Mouse (Mus musculus) kidney, postnatal 36 days (tissue): Measurements from ENCODE around the gene Clstn2.

Experiments used
- DNase-seq, 2 experiments: peaks; one replicate each; pipeline ENCODE4 v3.0.0; 2021 to 2022; ENCODE audit warnings: mixed read lengths in 2 of 2

Gene Clstn2

DNA sequence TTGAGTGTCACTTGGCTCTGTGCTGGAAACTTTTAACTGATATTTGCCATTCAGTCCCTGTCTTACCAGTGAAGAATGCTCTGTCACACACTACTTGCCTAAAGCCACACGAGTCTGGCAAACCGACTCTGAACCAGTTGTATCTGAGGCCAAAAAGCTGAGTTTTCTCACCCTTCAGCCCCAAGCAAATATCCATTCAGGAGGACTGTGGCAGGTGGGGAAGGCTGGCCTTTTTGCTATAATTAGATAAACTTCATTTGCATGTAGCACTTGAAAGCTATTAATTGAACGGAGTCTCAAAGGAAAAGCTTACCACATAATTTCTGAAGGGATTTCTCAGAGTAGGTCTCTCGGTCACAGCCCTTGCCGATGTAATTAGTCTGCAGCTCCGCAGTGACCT, 491.6 kb downstream of the Clstn2 start:
- no peak for DNase-seq

DNA sequence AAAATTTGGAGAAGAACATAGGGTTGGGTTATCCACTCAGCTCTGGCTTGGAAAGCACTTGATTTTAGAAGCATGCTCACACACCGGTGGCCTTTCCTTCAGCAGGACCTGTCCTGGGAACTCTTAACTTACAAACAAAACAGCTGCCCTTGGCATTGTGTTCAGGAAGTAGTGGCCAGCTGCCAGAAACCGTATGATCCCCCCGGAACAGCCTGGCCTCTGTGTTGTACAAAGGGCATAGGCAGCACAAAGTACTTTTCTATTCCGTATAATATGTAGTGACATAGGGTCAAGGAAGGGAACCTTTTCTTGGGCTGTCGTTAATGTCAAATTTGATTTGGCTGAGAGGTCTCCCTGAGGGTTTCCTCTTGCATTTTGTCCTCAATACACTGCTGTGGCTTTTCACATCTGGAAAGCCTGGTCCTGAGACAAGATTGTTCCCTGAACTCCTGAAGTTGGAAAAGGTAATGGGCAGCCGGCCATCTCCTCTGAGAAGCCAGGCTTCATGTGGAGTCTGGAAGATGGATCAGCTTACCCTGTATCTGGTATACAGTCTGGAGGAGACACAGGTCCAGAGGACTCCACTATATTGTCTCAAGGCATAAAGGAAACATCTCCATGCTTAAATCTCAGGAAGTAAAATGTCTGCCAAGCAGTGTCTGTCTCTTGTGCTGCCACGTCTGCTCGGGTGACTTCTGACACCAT, 494.8 kb downstream of the Clstn2 start:
- DNase-seq: peak; percentile 0 to 21

DNA sequence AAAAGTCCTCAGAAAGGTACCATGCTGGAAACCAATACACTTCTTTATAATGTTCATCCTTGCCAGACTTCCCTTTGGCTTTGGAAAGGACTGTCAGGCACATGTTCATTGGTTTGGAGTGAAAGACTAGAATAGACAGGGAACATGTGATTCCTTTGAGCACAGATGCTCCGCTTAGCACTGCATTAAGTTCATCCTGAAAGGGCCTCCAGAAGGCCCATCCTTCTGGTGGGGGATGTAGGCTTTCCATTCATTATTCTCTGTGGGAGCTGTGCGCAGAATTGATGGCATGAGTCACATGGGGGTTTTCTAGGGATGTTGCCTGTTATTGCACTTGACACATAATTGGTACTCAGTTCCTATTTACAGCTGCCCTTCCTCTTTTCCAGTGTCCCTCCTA, 498.8 kb downstream of the Clstn2 start:
- DNase-seq: no peak

DNA sequence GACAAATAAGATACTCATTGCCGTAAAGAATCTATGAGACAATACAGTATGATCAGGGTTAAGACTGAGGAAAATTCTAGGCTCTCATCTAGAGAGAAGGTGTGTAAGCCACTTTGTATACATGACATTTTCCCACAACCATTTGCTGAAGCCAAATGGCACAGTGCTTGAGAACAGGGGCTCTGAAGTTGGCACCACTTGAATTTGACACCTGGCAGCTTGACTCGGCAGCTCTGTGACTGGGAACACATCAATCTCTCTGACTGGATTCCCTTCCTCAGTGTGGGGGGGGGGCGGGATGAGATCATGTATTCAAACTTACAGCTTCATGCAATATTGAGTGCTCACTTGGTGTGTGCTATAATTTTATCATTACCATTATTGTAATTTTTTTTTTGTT, 499.7 kb downstream of the Clstn2 start:
- no peak for DNase-seq

DNA sequence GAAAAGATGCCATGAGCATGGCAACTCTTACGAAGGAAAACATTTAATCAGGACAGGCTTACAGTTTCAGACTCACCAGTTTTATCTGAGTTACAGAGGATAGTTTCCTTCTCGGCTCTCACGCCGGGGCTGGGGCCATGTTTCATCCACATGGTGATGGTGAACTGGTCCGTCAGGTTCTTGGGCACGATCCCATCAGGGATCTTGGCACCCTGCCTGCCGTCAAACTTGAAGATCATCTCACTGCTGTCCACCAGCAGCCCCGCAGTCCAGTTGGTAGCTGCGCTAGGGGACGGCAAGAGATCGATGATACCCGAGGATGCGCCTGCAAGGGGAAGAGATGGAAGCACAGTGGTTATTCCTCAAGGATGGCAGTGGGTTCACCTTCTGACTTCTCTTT, 500.4 kb downstream of the Clstn2 start:
- no peak for DNase-seq

DNA sequence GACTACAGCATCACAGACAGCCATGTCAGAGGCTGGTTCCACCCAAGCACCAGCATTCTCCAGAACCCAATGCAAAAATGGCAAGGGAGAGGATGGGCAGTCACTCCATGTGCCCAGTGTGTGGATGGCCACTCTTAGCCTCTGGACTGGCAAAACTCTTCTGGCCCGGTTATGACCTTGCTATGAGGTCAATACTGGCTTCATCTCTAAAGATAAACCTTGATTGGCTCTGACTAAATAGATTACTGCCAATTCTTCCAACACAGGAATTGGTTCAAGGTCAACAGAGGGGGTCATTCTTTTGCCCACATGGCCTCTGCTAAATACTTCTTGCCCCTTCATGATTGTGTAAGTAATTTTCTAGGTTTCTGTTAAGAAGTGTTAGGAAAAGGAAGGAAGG, 505.1 kb downstream of the Clstn2 start:
- DNase-seq: no peak

DNA sequence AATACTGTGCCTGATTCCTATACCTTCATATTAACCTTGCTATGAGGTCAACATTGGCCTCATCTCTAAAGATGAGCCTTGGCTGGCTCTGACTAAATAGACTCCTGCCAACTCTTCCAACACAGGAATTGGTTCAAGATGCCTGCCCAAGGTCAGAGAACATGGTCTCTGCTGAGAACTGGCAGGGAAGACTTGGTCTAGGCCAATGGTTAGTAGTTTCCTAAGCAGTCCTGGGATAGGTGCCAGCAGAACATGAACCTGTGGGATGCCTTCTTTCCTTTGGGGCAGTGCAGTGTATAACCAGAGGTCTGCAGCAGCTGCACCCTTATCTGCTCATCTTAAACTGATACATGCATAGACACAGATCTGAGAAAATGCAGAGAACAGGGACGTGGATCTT, 505.7 kb downstream of the Clstn2 start:
- peak; percentile 5 to 8 for DNase-seq

DNA sequence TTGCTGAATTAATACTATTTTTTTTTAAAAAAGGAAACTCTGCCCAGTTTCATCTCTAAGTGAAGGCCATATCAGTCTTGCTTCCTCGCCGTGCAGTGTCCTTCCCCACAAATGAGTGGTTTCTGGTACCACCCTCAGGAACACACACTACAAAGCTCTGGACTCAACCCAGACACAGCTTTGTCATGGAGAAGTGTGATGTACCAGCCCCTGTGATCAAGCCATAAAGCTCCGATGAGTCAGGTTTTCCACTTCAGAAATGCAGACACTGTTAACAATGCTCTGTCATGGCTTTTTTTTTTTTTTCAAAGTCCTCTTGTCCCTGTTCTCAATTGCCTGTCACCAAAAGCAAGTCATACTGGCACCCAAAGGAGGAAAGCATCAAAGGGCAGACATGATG, 507.4 kb downstream of the Clstn2 start:
- DNase-seq: no peak

DNA sequence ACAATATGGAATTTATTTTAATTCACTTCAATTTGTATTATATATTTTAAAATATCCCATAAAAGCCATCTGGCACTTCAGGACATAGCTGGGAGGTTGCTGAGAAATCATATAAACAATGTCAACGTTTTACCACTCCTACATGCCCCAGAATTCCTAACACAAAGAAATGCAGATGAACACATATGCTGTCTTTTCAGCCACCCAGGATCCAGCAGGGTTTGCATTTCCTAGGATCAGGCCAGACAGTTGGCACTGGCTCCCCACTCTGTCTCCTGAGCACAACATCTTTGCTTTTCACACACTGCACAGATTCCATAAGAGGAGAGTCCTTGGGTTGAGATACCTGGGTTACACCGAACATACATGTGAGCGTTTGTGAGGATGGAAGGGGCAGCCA, 508.1 kb downstream of the Clstn2 start:
- DNase-seq: no peak

DNA sequence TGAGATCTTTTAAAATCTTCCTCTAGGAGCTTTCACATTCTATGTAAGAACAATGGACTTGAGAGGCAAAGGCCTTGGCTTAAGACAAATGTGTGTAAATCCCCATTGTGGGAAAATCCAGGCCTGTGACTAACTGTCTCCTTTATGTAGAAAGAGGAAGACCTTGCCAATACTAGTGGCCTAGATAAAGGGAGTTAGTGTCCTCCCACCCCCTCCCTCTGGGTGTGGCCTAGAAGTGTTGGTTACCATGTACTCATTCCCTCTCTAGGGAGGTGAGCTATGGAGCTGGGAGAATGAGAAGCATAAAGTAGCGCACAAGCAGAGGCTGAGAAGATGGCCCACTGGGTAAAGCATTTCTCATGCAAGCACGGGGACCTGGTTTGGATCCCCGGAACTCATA, 512.2 kb downstream of the Clstn2 start:
- no peak for DNase-seq

DNA sequence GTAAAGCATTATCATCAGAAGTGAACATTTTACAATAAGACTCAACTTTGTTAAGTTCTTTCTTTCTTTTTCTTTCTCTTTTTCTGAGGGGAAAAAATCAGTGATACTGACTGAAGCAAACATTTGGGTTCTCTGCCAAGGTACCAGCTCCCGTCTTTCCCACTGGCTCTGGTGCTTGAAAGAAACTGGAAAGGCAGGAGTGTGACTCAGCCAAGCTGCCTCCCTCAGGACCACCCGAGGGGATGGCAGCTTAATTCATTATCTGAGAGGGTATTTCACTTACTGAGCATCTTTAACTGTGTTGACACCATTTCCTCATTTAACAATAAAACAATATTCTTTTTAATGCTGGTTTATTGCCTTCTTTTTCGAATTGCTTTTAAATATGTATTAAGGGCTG, 516.0 kb downstream of the Clstn2 start:
- no peak for DNase-seq

DNA sequence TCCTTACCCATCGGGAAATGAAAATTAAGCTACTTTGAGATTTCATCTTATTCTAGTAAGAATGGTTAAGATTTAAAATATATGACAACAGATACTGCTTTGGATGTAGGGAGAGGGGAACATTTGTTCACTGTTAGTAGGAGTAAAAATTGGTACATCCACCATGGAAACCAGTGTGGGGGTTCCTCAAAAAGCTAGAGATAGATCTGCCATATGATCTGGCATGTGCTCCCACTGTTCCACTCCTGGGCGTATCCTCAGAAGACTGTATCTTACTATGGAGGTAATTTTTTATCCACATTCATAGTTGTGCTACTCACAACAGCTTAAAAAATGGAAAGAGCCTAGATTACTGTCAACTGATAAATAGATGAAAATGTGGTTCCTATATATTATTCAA, 518.3 kb downstream of the Clstn2 start:
- DNase-seq: no peak

DNA sequence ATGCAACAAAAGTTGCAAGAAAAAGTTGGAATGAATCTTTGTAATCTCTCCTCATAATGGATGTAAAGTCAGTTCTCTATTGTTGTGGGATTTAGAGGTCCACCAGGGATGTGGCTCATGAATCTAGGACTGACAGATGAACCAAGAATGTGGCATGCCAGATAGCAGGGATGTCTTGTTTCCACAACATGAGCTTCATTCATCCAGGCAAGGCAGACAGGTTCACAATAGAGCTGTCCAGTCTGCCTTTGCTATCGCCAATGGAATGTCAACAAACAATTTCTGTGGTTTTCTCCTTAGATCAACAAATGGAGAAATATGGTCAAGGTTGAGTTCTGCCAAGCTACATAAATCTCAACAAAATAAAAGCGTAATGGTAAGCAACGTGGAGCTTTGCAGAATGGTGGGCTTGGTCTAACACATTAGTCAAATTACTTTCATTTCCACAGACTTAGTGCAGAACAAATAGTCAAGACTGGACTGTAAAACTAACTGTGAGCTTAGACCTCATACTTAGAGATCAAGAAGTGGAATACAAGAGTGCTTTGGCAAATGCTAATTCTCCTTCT, 520.6 kb downstream of the Clstn2 start:
- DNase-seq: peak in 1 of 2 experiments; percentile 2

DNA sequence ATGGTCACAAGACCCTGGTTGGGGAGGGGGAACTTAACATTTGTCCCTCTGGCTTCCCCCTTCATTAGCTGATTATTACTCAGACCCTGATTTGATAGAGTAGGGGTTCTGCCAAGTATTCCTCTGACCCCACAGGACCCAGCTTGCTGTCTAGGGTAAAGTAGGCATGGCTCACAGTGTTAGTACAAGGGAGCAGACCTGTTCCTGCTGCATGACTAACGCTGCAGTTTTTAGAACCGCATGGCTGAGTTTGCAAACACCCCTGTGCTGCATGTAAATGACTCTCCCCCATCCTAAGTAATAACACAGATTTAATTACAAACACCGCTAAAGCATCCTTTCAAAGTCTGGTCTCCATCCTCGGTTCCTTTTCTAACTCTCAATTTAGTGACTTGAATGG, 531.6 kb downstream of the Clstn2 start:
- no peak for DNase-seq

DNA sequence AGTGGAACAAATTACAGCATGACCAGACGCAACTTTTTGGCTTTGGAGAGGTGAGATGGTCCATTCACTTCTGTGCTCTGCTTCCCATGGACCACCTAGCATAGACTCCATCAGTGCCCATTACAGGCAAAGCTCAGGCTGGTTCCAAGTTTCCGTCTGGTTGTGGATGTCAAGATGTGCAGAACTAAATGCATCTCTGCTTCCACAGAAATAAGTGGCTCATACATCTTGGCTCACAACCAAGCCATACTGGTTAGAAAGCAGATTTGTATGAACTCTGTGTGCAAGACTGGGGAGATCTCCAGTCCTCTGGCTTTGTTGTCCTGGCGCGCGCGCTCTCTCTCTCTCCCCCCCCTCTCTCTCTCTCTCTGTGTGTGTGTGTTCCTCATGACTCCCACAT, 537.9 kb downstream of the Clstn2 start:
- no peak for DNase-seq

DNA sequence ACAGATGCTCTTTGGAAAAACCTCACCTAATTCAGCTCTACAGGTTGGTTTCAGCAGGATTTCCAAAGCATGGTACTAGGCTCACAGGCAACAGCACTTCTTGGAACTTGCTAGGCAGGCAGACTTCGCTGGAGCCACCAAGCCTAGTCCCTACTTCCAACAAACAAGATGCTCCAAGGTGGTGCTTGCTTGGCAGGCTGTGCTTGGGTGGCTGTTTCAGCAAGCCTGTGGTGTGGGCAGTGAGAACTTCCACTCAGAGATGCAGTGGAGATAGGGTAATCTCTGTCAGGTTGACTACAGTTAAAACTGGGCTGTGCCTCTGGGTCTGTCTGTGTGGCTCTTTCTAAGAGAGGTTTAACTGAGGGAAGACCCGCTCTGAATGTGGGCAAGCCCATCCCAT, 541.4 kb downstream of the Clstn2 start:
- no peak for DNase-seq

DNA sequence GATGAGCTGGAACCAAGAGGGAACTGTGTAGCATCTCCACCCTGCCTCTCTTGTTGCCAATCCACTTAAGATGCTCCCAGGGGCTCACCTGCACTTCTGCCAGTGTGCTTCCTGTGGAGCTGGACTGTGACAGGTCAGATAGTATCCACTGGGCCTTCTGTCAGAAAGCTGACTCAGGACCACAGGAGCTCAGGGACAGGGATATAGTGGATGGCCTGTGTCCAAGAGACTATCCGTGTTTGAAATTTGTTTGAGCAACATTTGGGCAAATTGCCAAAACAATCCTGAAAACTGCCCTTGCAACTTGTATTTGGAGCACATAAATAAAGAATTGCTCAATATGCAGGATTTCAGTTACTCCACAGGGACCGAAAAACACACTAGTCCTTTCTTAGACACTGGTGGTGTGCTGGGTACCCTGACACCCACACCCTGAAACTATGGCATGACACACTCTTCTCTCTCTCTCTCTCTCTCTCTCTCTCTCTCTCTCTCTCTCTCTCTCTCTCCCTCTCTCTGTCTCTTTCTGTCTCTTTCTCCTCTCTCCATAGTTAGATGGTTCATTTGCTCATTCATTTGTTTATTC, 542.3 kb downstream of the Clstn2 start:
- DNase-seq: peak in 1 of 2 experiments; percentile 30

DNA sequence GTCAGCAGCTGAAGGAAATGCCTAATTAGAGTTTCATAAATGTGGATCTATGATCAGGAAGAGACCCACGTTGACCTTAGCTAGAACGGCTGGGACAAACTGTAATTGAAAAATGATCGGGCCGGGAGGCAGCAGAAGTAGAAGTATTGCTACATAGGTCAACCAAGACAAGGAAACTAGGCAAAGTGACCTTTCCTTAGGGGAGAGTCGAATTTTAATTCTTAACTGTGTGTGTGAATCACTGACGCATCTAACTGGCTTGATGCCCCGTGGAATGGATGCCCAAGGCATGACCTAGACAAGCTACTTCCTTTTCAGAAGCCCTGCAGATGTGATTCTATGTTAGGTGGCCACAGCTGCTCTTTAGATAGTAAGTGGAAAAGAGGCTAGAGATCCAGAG, 546.2 kb downstream of the Clstn2 start:
- DNase-seq: peak in 1 of 2 experiments; percentile 0

DNA sequence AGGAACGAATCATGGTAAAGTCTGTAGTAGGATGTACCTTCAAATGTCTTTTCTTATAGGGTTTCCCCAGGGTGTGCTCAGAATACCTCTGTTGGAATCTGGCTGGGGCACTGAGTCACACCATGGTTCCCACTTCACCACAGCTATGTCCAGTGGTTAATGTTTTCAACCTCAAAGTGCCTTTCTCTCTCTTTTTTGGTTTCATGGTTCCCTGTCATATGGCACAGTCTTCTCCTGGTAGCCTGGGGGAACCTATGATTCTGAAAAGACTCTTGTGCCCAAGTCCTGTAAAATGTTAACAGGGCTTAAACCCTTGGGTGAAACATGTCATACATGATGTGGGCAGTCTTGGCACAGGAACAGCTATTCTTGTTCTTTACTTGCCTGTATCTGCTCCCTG, 551.8 kb downstream of the Clstn2 start:
- no peak for DNase-seq

DNA sequence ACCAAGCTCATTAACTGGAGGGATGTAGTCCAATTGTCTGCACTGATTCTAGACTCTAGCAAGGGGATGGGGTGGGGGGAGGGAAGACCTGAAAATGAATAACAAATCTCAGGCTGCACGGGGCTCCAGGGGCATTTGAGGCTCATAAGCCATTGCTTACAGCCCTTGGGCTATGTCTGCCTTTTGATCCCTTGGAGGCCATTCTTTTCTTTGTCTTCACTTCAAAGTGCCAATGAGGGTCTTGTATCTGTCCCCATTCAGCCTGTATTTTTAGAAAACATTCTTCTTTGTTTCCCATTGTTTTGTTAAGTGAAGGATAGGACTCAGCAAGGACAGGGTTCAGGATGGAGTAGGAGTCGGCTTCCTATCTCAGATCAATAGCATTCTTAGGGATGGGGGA, 556.0 kb downstream of the Clstn2 start:
- no peak for DNase-seq

DNA sequence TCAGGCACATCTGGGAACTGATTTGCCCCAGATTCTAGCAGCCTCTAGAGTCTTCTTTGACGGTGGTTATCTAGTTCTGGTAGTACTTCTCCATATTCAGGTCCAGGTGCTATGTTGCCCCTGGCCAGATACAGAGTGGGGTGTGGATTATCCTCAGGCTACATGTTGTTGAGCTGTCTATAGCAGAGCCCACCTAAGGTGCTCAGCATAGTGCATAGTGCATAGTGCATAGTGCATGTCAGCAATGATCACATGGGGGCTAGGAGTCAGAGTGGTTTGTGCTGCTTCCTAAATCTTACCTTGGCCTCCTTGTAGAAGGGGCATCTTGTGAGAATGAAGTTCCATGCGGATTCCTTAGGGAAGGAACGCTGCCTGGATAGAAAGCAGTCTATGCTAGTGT, 556.5 kb downstream of the Clstn2 start:
- no peak for DNase-seq

DNA sequence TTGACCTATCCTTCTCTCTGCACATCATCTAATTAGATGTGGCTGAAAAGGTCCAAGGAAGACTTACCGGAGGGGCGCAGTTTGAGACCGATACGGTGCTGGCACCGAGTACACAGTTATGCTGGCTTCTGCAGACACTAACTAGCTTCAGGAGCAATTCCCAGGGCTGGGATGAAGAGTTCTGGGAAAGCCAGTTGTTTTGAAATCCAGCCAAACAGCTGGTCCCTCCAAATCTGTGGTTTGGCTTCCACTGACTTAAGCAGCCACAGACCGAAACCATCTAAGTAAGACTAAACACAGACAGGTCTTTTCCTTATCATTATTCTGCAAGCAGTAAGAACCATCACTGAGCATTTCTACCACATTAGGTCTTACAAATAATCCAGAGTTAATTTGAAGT, 558.1 kb downstream of the Clstn2 start:
- peak in 1 of 2 experiments; percentile 6 for DNase-seq

DNA sequence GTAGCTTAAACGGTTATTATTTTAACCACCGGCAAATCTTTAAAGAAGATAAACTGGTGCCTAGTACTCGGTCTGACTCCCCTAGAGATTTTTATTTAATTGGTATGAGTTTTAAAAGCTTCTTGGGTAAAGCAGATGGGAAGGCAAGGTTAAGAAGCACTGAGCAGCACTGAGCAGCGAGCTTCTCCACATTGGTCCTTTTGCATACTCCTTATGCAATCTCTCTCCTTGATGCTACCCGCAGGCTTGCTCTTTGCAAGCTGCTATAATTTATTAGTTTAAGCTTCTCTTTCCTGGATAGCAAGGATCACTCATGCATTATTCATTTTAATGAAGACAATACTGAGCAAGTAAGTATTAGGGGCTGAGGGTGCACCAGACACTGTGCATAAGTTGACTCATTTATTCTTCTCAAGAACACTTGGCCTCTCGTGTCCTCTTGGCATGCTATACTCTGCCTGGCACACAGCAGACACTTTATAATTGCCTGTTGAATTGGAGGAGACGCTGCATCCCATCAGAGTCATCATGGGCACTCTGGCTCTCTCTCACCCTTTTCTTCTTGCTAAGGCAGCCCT, 561.9 kb downstream of the Clstn2 start:
- no peak for DNase-seq

DNA sequence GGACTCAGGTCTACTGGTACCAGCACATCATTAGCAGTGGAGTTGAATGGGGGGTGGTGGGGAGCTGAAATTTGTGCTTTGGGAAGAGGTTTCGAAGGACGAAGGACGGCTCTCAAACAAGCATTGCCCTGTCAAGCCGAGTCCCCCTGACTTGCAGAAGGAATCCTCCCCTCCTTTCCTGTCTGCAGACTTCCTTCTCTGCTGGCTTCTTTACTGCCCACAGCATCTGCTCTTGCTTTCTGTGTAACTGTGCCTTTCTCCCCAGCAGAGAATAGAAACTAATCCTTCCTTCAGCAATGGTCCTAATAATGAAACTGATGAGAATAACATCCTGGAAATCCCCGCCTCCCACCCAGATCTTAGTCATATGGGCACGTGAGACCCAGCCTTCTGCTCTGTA, 572.5 kb downstream of the Clstn2 start:
- no peak for DNase-seq
